Mouse (Mus musculus) A20 (cell line): Measurements from ENCODE around the gene Cyp4v3.
A peak's percentile ranks its signal among the peaks of the same experiment; 100 is the strongest.
"Not testable (repeated sequence)": the region's sequence is repeated elsewhere in the genome, so short reads cannot be mapped to it uniquely, and the experiment has no call there.

Experiments
- DNase-seq: peaks from one replicate; pipeline ENCODE4 v3.0.0-alpha.2; 2011; ENCODE audit warnings: low read depth, low spot score

Cyp4v3 gene

GRCm38 (mm10) chr8:45332685-45333409, at the start of gene Cyp4v3:
TSS of gene Cyp4v3 (minus strand) at chr8:45333216.
- DNase-seq, result peak; percentile 90

GRCm38 (mm10) chr8:45381963-45382347, 48.9 kb upstream of the Cyp4v3 start, which contains the start of gene Fam149a:
TSS of gene Fam149a (minus strand) at chr8:45382291.
- DNase-seq, result no peak

GRCm38 (mm10) chr8:45381075-45381962, 48.3 kb upstream of the Cyp4v3 start:
- no peak for DNase-seq

- DNase-seq, result no peak
These were observed 47.6 kb upstream of the Cyp4v3 start for GRCm38 (mm10) chr8:45380598-45380997.

- no peak for DNase-seq
These were observed 41.1 kb upstream of the Cyp4v3 start for GRCm38 (mm10) chr8:45374071-45374470.

GRCm38 (mm10) chr8:45367154-45367553, 34.1 kb upstream of the Cyp4v3 start:
- peak; percentile 81 for DNase-seq

GRCm38 (mm10) chr8:45363220-45363619, 30.2 kb upstream of the Cyp4v3 start:
- DNase-seq, result no peak

- peak; percentile 65 for DNase-seq
These were observed 29.3 kb upstream of the Cyp4v3 start for GRCm38 (mm10) chr8:45362323-45362722.

GRCm38 (mm10) chr8:45359091-45359605, 26.1 kb upstream of the Cyp4v3 start:
- DNase-seq, result no peak

- no peak for DNase-seq
These were observed 25.3 kb upstream of the Cyp4v3 start for GRCm38 (mm10) chr8:45358132-45358918.

- DNase-seq, result no peak
These were observed 22.8 kb upstream of the Cyp4v3 start for GRCm38 (mm10) chr8:45355809-45356208.

- peak; percentile 80 for DNase-seq
These were observed 12.0 kb upstream of the Cyp4v3 start for GRCm38 (mm10) chr8:45345031-45345430.

GRCm38 (mm10) chr8:45344298-45344697, 11.3 kb upstream of the Cyp4v3 start:
- no peak for DNase-seq

- DNase-seq, result no peak
These were observed 8.9 kb upstream of the Cyp4v3 start for GRCm38 (mm10) chr8:45341630-45342628.

- no peak for DNase-seq
These were observed 477 bp upstream of the Cyp4v3 start for GRCm38 (mm10) chr8:45333493-45333892.

GRCm38 (mm10) chr8:45330856-45331255, 2.2 kb downstream of the Cyp4v3 start:
- peak; percentile 59 for DNase-seq

- DNase-seq, result no peak
These were observed 3.6 kb downstream of the Cyp4v3 start for GRCm38 (mm10) chr8:45329206-45329980.

- DNase-seq, result not testable (repeated sequence)
These were observed 5.9 kb downstream of the Cyp4v3 start for GRCm38 (mm10) chr8:45327076-45327475.

GRCm38 (mm10) chr8:45324151-45324550, 8.9 kb downstream of the Cyp4v3 start:
- DNase-seq, result no peak

- DNase-seq, result no peak
These were observed 11.7 kb downstream of the Cyp4v3 start for GRCm38 (mm10) chr8:45321365-45321764.
